Mouse (Mus musculus): Measurements from ENCODE around the gene 3110021N24Rik. TPM values are rescaled to one million over a fixed set of nuclear protein-coding genes. Genes with fewer than 3 reads are reported as not detected.

Gene 3110021N24Rik
- not detected for polyA plus RNA-seq (2017; shearing (Covaris generic))

GRCm38 (mm10) chr4:108719349-108719748, at the start of gene 3110021N24Rik:
Gene 3110021N24Rik, plus strand, starts transcription at chr4:108719649.

DNA sequence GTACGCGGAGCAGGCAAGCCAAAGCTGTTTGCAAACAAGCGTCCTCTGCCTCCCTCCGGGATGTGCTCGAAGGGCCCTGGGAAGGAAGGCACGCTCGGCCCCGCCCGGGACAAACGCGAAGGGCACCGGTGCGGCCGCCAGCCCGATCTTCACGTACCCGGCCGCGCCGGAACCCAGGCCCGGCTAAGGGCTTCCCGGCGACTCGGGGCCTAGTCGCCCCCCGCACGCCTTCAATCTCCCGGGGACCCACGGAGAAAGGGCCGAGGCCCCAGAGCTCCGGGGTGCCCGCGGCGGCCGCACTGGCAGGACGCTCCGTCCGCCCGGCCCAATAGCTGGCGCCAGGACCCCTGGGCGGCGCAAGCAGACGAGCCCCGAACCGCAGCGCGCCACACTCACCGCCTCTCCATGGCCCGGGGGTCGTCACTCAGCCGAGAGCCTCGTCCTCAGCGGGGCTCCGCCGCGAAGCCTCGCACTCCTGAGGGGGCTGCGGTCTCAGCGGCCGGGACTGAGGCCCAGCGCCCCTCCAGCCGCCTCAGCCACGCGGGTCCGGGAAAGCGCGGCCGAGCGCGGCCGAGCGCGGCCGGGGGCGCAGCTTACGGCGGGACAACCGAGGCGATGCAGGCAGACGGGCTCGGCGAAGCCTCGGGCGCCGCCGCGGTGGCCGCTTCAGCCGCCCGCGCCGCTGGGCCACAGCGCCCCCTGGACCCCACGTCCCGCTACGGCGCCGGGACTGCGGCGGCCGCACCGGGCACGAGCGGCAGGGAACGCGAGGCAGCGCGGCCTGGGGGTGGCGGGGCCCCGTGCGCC, 60.8 kb downstream of the 3110021N24Rik start, which contains the start of gene Zfyve9:
Gene Zfyve9 (minus strand): TSS at position 742 of the 807 bp plus-strand sequence.

Other genes with a start within 250 kb of the 3110021N24Rik start
- gene Prpf38a, start 140.3 kb upstream of the 3110021N24Rik start, polyA plus RNA-seq (2017; shearing (Covaris generic)) = 10 to 100 TPM; 54.8 to 57.0 TPM
- gene Orc1, start 140.2 kb upstream of the 3110021N24Rik start, polyA plus RNA-seq (2017; shearing (Covaris generic)) = 1 to 10 TPM; 3.0 to 3.5 TPM
- gene Cc2d1b, start 99.7 kb upstream of the 3110021N24Rik start, polyA plus RNA-seq (2017; shearing (Covaris generic)) = 10 to 100 TPM; 49.8 to 78.2 TPM
- under 1 TPM; 0.05 to 0.66 TPM for gene Zfyve9, start 61.1 kb downstream of the 3110021N24Rik start, polyA plus RNA-seq (2017; shearing (Covaris generic))
- 100 to 1,000 TPM in 1 of 2 experiments, 10 to 100 TPM in 1; 58.1 to 103 TPM for gene Btf3l4, start 114.0 kb downstream of the 3110021N24Rik start, polyA plus RNA-seq (2017; shearing (Covaris generic))
- 10 to 100 TPM; 30.7 to 40.0 TPM for gene Txndc12, start 115.0 kb downstream of the 3110021N24Rik start, polyA plus RNA-seq (2017; shearing (Covaris generic))
- gene Kti12, start 128.1 kb downstream of the 3110021N24Rik start, polyA plus RNA-seq (2017; shearing (Covaris generic)) = 10 to 100 TPM; 43.0 to 59.6 TPM
- under 1 TPM; 0.43 to 0.49 TPM for gene A730015C16Rik, start 129.0 kb downstream of the 3110021N24Rik start, polyA plus RNA-seq (2017; shearing (Covaris generic))
- gene Rab3b, start 159.4 kb downstream of the 3110021N24Rik start, polyA plus RNA-seq (2017; shearing (Covaris generic)) = under 1 TPM in 1 of 2 experiments, not detected in 1; 0.28 TPM